Mouse (Mus musculus) frontal cortex, adult 2 months (tissue): ENCODE data around the gene Pam16. TPM values are rescaled to one million over a fixed set of nuclear protein-coding genes. Genes with fewer than 3 reads are reported as not detected.

Experiments
- polyA plus RNA-seq: library from polyadenylated mRNA; depleted of rRNA; stranded (reverse); fragments of >200 nt; gene quantifications from 2 replicates; pipeline ENCODE4 v1.2.3, GENCODE M21; 2012; rRNA removed

Gene Pam16
- polyA plus RNA-seq, 1 experiment: 95.5 TPM

Other genes starting within 250 kb of the Pam16 start
- 18.3 and 21.6 TPM in 2 replicates for gene Adcy9, start 204.5 kb downstream of the Pam16 start, polyA plus RNA-seq
- 7.7 and 8.1 TPM in 2 replicates for gene Srl, start 83.2 kb downstream of the Pam16 start, polyA plus RNA-seq
- 6.9 and 7.2 TPM in 2 replicates for gene Tfap4, start 65.1 kb downstream of the Pam16 start, polyA plus RNA-seq
- gene Glis2, start 30.3 kb downstream of the Pam16 start, polyA plus RNA-seq: 17.9 and 19.1 TPM in 2 replicates
- 5.9 and 6.9 TPM in 2 replicates for gene Vasn, start 15.0 kb upstream of the Pam16 start, polyA plus RNA-seq
- 51.2 and 51.9 TPM in 2 replicates for gene Dnaja3, start 15.0 kb upstream of the Pam16 start, polyA plus RNA-seq
- gene Coro7, start 54.8 kb upstream of the Pam16 start, polyA plus RNA-seq: 100 and 112 TPM in 2 replicates
- 18.5 and 22.1 TPM in 2 replicates for gene Nmral1, start 94.4 kb upstream of the Pam16 start, polyA plus RNA-seq
- gene Hmox2, start 101.4 kb upstream of the Pam16 start, polyA plus RNA-seq: 95.8 and 101 TPM in 2 replicates
- 187 TPM in 2 replicates for gene Cdip1, start 165.3 kb upstream of the Pam16 start, polyA plus RNA-seq
- 0.08 TPM in 1 of 2 replicates, not detected in the other for gene 4930562C15Rik, start 210.4 kb upstream of the Pam16 start, polyA plus RNA-seq